Mouse (Mus musculus): ENCODE measurements around the gene Gmpr2.

DNA sequence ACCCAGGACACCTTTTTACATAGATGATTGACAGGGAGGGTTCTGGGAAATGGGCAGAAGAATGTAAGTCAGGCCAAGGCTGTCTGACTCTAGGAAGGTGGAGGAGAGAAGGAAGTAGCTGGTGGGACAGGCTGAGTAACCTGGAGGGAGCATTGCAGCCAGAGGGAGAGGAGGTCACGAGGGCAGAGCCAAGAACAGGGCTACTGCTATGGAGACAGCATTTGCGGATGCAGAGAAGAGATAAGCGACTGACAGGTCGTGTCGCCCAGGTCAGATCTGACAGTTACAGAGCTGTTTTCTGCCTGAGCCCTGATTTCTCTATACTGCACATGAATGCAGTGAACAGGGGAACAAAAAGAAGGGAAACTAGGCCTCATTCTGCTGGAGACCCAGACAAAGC is 35.7 kb downstream of the Gmpr2 start:
- no peak for TF ChIP-seq POLR2A (IDR thresholded peaks at IDR 0.05; ENCODE audit: control insufficient read depth, low read depth, low read length)
- no peak for TF ChIP-seq CTCF (IDR thresholded peaks at IDR 0.05; ENCODE audit: control insufficient read depth, insufficient read depth, insufficient replicate concordance, low read depth, low read length)

Measured in testis, adult 2 months (tissue).